Mouse (Mus musculus) neutrophil, adult 5-6 weeks (primary cell): ENCODE measurements around the gene Camk1. TPM values are rescaled to one million over a fixed set of nuclear protein-coding genes. Genes with fewer than 3 reads are reported as not detected.

ENCODE experiments used
- total RNA-seq: library from RNA; stranded (forward); fragments of 200-1000 nt; gene quantifications from 2 replicates; pipeline ENCODE4 v1.2.3, GENCODE M21; 2017

Gene Camk1
- total RNA-seq, 1 experiment from 2014 or later, result 24.4 TPM

Other genes starting within 250 kb of the Camk1 start
- 0.37 TPM in 1 of 2 replicates, not detected in the other for gene Lhfpl4, start 148.6 kb downstream of the Camk1 start, total RNA-seq
- gene Mtmr14, start 106.1 kb downstream of the Camk1 start, total RNA-seq, result 53.1 and 63.1 TPM in 2 replicates
- 1.2 and 1.6 TPM in 2 replicates for gene Cpne9, start 61.7 kb downstream of the Camk1 start, total RNA-seq
- gene Brpf1, start 36.8 kb downstream of the Camk1 start, total RNA-seq, result 62.6 and 63.0 TPM in 2 replicates
- gene Ogg1, start 17.0 kb downstream of the Camk1 start, total RNA-seq, result 6.0 and 9.5 TPM in 2 replicates
- gene Tada3, start 33.9 kb upstream of the Camk1 start, total RNA-seq, result 27.2 and 31.6 TPM in 2 replicates
- gene Arpc4, start 34.1 kb upstream of the Camk1 start, total RNA-seq, result 169 and 173 TPM in 2 replicates
- 29.3 and 38.9 TPM in 2 replicates for gene Ttll3, start 45.3 kb upstream of the Camk1 start, total RNA-seq
- 5.1 and 7.6 TPM in 2 replicates for gene Rpusd3, start 75.4 kb upstream of the Camk1 start, total RNA-seq
- not detected in 2 replicates for gene Cidec, start 91.8 kb upstream of the Camk1 start, total RNA-seq
- gene Jagn1, start 98.6 kb upstream of the Camk1 start, total RNA-seq, result 6.2 and 7.7 TPM in 2 replicates
- 0.12 and 0.25 TPM in 2 replicates for gene Il17re, start 114.5 kb upstream of the Camk1 start, total RNA-seq
- gene Il17rc, start 127.4 kb upstream of the Camk1 start, total RNA-seq, result not detected in 2 replicates
- gene Creld1, start 139.3 kb upstream of the Camk1 start, total RNA-seq, result 8.5 and 9.8 TPM in 2 replicates
- gene Prrt3, start 157.9 kb upstream of the Camk1 start, total RNA-seq, result 0.12 TPM in 1 of 2 replicates, not detected in the other
- gene Emc3, start 187.7 kb upstream of the Camk1 start, total RNA-seq, result 27.6 and 38.4 TPM in 2 replicates
- gene Fancd2, start 187.7 kb upstream of the Camk1 start, total RNA-seq, result 0.86 and 1.4 TPM in 2 replicates